Mouse (Mus musculus) erythroblast, embryonic 14.5 days (primary cell): ENCODE measurements around the gene Kidins220.

ENCODE experiments used
- GATA1 ChIP-seq: IDR thresholded peaks from 2 replicates; pipeline ENCODE4 v1.6.1; 2012; ENCODE audit warnings: low read length, inconsistent platforms, mixed read lengths
- TAL1 ChIP-seq: IDR thresholded peaks from 3 replicates; pipeline ENCODE4 v1.6.1; 2012; ENCODE audit warnings: low read length, inconsistent platforms, mixed read lengths

DNA sequence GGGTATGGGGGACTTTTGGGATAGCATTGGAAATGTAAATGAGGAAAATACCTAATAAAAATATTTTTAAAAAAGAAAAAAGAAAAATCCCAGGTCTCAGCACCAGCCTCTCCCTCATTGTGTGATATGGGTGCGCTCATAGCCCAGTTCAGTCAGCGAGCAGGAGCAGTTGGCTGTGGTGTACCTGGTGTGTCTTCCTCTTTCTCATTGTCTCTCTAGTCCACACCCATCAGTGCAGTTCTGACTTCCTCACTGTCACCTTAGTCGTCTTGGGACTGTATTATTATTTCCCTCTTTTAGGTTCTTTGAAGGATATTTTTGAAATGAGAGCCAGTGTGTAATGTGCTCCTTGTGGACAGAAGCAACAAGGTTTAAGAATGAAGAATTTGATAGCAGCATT lies 61.3 kb downstream of the Kidins220 start:
- no peak for TF ChIP-seq GATA1
- no peak for TF ChIP-seq TAL1
